Mouse (Mus musculus) erythroblast, embryonic 14.5 days (primary cell): ENCODE results near the gene Ghrhr.

Experiments
- GATA1 ChIP-seq: IDR thresholded peaks from 2 replicates; pipeline ENCODE4 v1.6.1; 2012; ENCODE audit warnings: low read length, inconsistent platforms, mixed read lengths
- TAL1 ChIP-seq: IDR thresholded peaks from 3 replicates; pipeline ENCODE4 v1.6.1; 2012; ENCODE audit warnings: low read length, inconsistent platforms, mixed read lengths

DNA sequence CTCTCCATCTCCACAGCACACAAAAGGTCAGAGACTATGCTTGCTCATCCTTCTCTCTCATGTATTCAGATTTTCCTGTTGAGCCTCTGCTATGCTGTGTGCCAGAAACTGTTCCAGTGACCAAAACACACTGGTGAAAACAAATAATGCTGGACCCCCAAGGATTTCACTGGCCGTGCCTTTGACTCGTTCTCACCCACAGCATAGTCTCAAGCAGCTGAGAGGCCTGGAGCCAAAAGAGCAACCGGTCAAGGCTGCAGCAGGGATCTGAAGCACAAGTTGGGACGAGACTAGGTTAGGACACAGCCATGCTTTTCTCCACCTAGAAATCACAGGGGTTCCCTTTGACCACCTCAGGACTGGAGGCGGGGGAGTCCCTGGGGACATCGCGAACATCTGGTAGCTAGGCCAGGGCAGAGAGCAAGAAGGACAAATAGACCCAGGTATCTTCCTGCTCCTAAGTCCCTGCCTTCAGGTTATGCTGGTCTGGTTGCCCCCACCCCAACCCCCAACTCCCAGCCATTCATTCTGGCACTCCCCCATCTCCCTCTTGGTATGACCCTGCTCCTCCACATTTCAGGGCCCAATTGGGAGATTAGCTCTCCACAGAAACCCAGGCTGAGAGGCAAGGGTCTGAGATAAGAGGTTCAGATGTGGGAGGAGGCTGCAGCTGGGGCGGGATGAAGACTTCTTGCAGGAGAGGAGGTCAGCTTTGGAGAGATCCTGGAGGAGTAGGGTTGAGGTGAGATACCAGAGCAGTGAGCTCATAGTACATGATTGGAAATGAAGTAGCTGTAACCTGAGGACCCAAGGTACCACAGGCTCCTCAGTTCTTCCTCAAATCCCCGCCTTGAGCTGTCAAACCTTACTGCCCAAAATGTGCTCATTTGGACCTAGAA, 27.6 kb downstream of the Ghrhr start:
- TF ChIP-seq GATA1, result no peak
- no peak for TF ChIP-seq TAL1
